Mouse (Mus musculus) limb, embryonic 10.5 days (tissue): ENCODE results near the gene Gtf3a. TPM values are rescaled to one million over a fixed set of nuclear protein-coding genes. Genes with fewer than 3 reads are reported as not detected.
A peak's percentile ranks its signal among the peaks of the same experiment; 100 is the strongest.
"Not testable (repeated sequence)": the region's sequence is repeated elsewhere in the genome, so short reads cannot be mapped to it uniquely, and the experiment has no call there.

Experiments
- DNase-seq: peaks from one replicate; pipeline ENCODE4 v3.0.0-alpha.2; 2017; ENCODE audit warnings: low spot score
- H3K27ac ChIP-seq: fragments of 300-500 bp; sonication (generic); 2 replicates; pipeline ENCODE4 v1.5.1; 2016; ENCODE audit warnings: mild to moderate bottlenecking
- H3K27me3 ChIP-seq: fragments of 300-500 bp; sonication (generic); 2 replicates; pipeline ENCODE4 v1.6.1; 2016; ENCODE audit warnings: low read depth, mild to moderate bottlenecking; ENCODE audit not compliant: poor library complexity, severe bottlenecking
- H3K36me3 ChIP-seq: fragments of 300-500 bp; sonication (generic); 2 replicates; pipeline ENCODE4 v1.6.1; 2016; ENCODE audit warnings: mild to moderate bottlenecking, moderate library complexity
- H3K4me1 ChIP-seq: fragments of 300-500 bp; sonication (generic); 2 replicates; pipeline ENCODE4 v1.6.1; 2016
- H3K4me3 ChIP-seq: fragments of 300-500 bp; sonication (generic); 2 replicates; pipeline ENCODE4 v1.5.1; 2016; ENCODE audit warnings: mild to moderate bottlenecking, moderate library complexity
- H3K9me3 ChIP-seq: fragments of 300-500 bp; sonication (generic); replicated peaks from 2 replicates; pipeline ENCODE4 v1.6.1; 2016; ENCODE audit warnings: mild to moderate bottlenecking
- WGBS: fragments of 180-500 bp; shearing (Covaris S2); methylation state at CpG from one replicate; pipeline ENCODE4 v1.1.7; 2016; 5-methylcytosine and 5-hydroxymethylcytosine counted together
- polyA plus RNA-seq: library from polyadenylated mRNA; unstranded; fragments of >200 nt; fragmentation: Nextera tagmentation; extraction: Ambion mirVana; gene quantifications from 2 replicates; pipeline ENCODE4 v1.2.1, GENCODE M21; 2016

Gene Gtf3a
- polyA plus RNA-seq, 1 experiment from 2014 or later, result 141 TPM

GRCm38 (mm10) chr5:146919874-146920273, 28.6 kb upstream of the Gtf3a start:
- 4% methylated on average over 6 of the region's 6 CpGs for WGBS
- Histone ChIP-seq H3K36me3 (no peaks in the 10 kb centered on the region), H3K4me1 (peaks cover 25% of the 10 kb centered on the region), H3K27me3 (no peaks in the 10 kb centered on the region), H3K27ac (peak overlapping the region; percentile 88), H3K4me3 (peak overlapping the region; percentile 52), H3K9me3 (no peaks in the 10 kb centered on the region)
- peak; percentile 84 for DNase-seq

GRCm38 (mm10) chr5:146920314-146921161, 27.9 kb upstream of the Gtf3a start:
- Histone ChIP-seq H3K36me3 (no peaks in the 10 kb centered on the region), H3K27ac (peak overlapping the region; percentile 88), H3K9me3 (no peaks in the 10 kb centered on the region), H3K27me3 (no peaks in the 10 kb centered on the region), H3K4me1 (peaks cover 25% of the 10 kb centered on the region), H3K4me3 (peak overlapping the region; percentile 52)
- 3% methylated on average over 25 of the region's 27 CpGs for WGBS
- DNase-seq, result peak; percentile 69

DNA sequence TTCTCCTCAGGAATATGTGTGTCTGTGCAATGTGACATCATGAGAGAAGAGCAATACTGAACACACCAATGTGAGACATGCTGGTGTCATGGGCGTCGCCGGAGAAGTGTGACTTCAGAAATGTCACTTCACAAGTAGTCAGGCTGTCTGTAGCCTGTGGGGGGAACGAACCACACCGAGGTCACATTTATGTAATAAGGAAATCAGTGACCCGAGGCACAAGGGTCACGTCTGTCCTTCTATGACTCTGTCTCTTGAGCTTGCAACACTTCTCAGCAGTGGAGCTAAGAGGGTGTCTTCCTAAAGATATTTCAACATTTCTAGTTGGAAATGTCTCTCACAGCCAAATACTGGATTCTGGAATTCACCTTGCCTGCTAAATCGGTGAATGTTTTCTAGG, 27.2 kb upstream of the Gtf3a start:
- WGBS, result 54% methylated on average over 8 of the region's 8 CpGs

GRCm38 (mm10) chr5:146923547-146923946, 24.9 kb upstream of the Gtf3a start:
- DNase-seq, result no peak
- Histone ChIP-seq H3K36me3 (no peaks in the 10 kb centered on the region), H3K4me3 (no peak overlapping the region), H3K4me1 (peaks cover 25% of the 10 kb centered on the region), H3K27me3 (no peaks in the 10 kb centered on the region), H3K27ac (no peak overlapping the region), H3K9me3 (no peaks in the 10 kb centered on the region)
- 71% methylated on average over 5 of the region's 5 CpGs for WGBS

More for the DNA sequence above, 27.2 kb upstream of the Gtf3a start:
- DNase-seq, result no peak
- no peaks in the 10 kb centered on the region for H3K27me3 ChIP-seq
- H3K27ac ChIP-seq, result no peak overlapping the region
- H3K9me3 ChIP-seq, result no peaks in the 10 kb centered on the region
- H3K4me3 ChIP-seq, result no peak overlapping the region
- no peaks in the 10 kb centered on the region for H3K36me3 ChIP-seq
- H3K4me1 ChIP-seq, result peaks cover 25% of the 10 kb centered on the region

- DNase-seq, result peak; percentile 24
- Histone ChIP-seq H3K27me3 (no peaks in the 10 kb centered on the region), H3K27ac (no peak overlapping the region), H3K4me1 (no peaks in the 10 kb centered on the region), H3K9me3 (no peaks in the 10 kb centered on the region), H3K4me3 (no peak overlapping the region), H3K36me3 (no peaks in the 10 kb centered on the region)
- 92% methylated on average over 5 of the region's 5 CpGs for WGBS
Observed at GRCm38 (mm10) chr5:146926673-146927072, 21.8 kb upstream of the Gtf3a start.

GRCm38 (mm10) chr5:146931422-146931821, 17.0 kb upstream of the Gtf3a start:
- WGBS, result 90% methylated on average over 7 of the region's 7 CpGs
- H3K4me1 ChIP-seq, result peaks cover 3% of the 10 kb centered on the region
- no peak overlapping the region for H3K4me3 ChIP-seq
- DNase-seq, result no peak
- H3K27me3 ChIP-seq, result no peaks in the 10 kb centered on the region
- H3K27ac ChIP-seq, result no peak overlapping the region
- no peaks in the 10 kb centered on the region for H3K36me3 ChIP-seq
- H3K9me3 ChIP-seq, result no peaks in the 10 kb centered on the region

DNA sequence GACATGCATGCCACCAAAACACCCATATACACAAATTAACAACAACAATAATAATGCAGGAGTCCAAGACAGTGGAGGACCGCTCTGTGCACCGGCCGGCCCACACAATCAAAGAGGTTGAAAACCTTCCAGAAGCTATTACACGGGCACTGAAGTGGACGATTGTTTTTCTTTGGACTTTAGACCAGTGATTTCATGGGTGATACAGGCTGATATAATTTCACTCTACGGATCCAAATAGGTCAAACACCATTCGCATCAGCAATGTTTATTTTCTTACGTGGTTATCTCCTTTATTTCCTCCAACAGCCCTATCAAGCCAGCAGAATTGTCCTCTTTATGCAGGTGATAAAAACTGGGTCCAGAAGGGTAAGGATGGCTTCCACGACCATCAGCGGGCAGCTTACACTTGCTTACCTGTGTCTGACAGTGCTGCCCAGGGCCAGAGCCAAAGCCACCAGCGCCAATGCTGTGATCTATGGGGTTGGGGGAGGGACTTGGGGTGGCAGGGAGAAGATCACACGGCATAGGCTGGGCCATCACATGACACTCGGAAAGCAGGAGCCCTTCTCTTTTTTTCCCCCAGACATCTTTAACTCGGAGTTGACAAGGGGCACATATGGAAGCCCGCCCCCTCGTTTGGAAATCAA, 16.4 kb upstream of the Gtf3a start:
- Histone ChIP-seq H3K36me3 (no peaks in the 10 kb centered on the region), H3K27me3 (no peaks in the 10 kb centered on the region), H3K27ac (no peak overlapping the region), H3K4me1 (peaks cover 3% of the 10 kb centered on the region), H3K9me3 (no peaks in the 10 kb centered on the region), H3K4me3 (no peak overlapping the region)
- WGBS, result 85% methylated on average over 16 of the region's 16 CpGs
- no peak for DNase-seq

GRCm38 (mm10) chr5:146933466-146933865, 15.0 kb upstream of the Gtf3a start:
- 81% methylated on average over 12 of the region's 12 CpGs for WGBS
- Histone ChIP-seq H3K36me3 (no peaks in the 10 kb centered on the region), H3K4me3 (no peak overlapping the region), H3K27ac (no peak overlapping the region), H3K27me3 (no peaks in the 10 kb centered on the region), H3K9me3 (no peaks in the 10 kb centered on the region), H3K4me1 (peaks cover 3% of the 10 kb centered on the region)
- no peak for DNase-seq

- WGBS, result 85% methylated on average over 32 of the region's 32 CpGs
- Histone ChIP-seq H3K27me3 (no peaks in the 10 kb centered on the region), H3K9me3 (no peaks in the 10 kb centered on the region), H3K27ac (no peak overlapping the region), H3K4me3 (no peak overlapping the region), H3K36me3 (no peaks in the 10 kb centered on the region), H3K4me1 (peaks cover 10% of the 10 kb centered on the region)
- DNase-seq, result no peak
Observed at GRCm38 (mm10) chr5:146937541-146938503, 10.6 kb upstream of the Gtf3a start.

DNA sequence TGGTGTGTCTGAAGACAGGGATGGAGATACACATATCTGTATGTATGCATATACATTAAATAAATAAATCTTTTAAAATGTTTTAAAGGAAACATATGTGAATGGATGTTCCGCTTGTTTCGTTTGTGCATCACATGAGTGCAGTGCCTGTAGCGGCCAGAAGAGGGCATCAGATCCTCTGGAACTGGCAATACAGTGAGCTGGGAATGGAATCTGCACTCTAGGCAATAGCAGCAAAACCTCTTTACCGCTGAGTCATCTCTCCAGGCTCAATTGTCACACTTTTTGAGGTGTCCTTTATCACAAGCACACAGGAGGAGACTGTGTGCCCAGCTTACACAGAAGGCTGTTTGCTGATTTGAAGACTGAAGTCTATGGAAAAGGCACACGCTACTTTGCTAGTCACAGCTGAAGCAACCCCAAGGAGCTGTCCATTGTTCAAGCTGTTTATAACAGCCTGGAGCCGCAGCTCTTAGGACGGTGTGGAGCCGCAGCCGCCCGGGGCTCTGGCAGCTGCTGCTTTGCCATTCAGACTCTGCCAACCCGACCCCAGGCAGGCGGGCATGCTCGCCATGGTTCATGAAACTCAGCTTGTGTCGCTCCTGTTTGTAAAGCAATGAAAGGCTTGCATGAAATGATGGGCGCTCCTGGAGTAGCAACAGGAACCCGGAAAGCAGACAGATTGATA, 9.2 kb upstream of the Gtf3a start:
- Histone ChIP-seq H3K27me3 (no peaks in the 10 kb centered on the region), H3K9me3 (no peaks in the 10 kb centered on the region), H3K4me1 (peaks cover 14% of the 10 kb centered on the region), H3K27ac (no peak overlapping the region), H3K36me3 (no peaks in the 10 kb centered on the region), H3K4me3 (no peak overlapping the region)
- DNase-seq, result no peak
- 87% methylated on average over 16 of the region's 16 CpGs for WGBS

DNA sequence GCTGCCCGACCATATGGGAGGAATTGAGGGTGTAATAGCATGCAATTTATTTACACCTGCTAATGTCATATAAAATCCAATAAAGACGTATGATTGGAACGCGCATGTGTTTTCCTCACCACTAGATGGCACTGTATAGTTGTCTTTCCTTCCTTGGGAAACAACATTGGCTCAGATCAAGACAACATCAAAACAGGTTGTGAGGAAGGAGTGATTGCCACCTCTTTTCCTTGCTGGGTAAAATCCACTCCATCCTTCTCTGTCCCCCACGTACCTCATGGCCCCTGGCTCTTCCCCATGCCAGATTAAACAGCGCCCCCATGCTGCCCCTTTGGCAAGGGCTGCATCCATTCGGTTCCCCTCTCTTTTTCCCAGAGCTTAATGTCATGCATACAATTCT, 8.2 kb upstream of the Gtf3a start:
- Histone ChIP-seq H3K27ac (no peak overlapping the region), H3K36me3 (no peaks in the 10 kb centered on the region), H3K4me1 (peaks cover 13% of the 10 kb centered on the region), H3K4me3 (no peak overlapping the region), H3K27me3 (no peaks in the 10 kb centered on the region), H3K9me3 (no peaks in the 10 kb centered on the region)
- DNase-seq, result no peak
- WGBS, result 29% methylated on average over 7 of the region's 7 CpGs

GRCm38 (mm10) chr5:146941939-146942338, 6.5 kb upstream of the Gtf3a start:
- H3K4me1 ChIP-seq, result peaks cover 11% of the 10 kb centered on the region
- H3K27ac ChIP-seq, H3K27me3 ChIP-seq, H3K9me3 ChIP-seq, H3K4me3 ChIP-seq, H3K36me3 ChIP-seq, DNase-seq: not testable (repeated sequence)
- WGBS, result 63% methylated on average over 2 of the region's 2 CpGs
